Mouse (Mus musculus) NIH3T3 (cell line): ENCODE data around the gene Gm20521.

Source experiments
- DNase-seq: peaks from one replicate; pipeline ENCODE4 v3.0.0-alpha.2; 2012; ENCODE audit warnings: low read depth

The Gm20521 gene

DNA sequence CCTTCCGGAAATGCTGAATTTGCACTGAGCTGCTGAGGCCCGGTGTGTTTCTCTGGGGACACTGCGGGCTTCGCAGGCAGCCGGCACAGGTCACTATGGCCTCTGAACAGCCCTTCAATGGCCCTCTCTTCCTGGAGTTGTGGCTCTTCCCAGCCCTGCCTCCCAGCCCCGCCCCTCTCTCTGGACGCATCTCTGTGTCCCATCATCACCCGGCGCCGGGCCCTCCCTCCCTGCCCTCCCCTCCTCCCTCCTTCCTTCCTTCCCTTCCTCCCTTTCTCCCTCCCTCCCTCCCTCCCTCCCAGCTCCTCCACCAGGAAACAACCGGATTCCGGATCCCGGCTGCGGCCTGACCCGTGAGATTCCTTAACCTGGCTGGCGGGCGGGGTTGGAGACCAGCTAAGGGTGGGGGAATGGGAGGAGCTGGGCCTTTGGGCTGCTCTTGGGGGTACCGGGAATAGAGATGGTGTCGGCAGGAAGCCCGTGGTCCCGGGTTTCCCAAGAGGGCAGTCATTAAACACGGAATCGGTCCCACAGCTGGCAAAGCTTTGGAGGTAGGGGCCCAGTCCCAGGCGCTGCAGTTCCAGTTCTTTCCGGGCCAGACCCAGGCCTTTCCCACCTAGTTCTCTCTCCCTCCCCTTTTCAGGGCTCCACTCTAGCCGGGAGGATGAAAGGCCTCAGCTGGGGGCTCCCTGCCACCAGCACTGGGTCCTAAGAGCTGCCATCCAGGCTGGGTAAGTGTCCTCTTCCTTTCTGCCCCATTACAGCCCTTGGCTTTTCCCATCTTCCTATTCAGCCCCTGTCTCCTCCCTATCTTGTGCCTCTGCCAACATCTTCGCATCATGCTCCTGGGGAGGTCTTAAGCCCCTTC is at the start of gene Gm20521, which contains the start of gene Bcl2l2:
TSS of gene Gm20521 (plus strand) at position 288 of the 868 bp plus-strand sequence.
TSS of gene Bcl2l2 (plus strand) at position 224 of the 868 bp plus-strand sequence.
- peak; percentile 95 for DNase-seq

DNA sequence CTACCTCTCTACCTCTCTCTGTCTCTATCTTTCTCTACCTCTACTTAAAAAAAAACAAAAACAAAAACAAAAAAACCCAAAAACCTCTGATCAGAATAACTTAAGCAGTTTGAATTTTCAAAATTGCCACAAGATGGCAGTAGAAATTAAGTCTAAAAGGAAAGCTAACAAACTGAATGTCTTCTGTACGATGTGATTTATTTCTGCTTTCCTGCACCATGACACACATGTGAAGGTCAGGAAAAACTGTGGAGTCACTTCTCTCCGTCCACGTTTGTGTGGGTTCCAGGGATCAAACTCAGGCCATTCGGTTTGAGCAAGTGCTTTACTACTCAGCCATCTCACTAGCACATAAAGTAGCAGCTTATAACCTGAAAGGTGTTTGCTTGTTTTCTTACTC is 39.8 kb upstream of the Gm20521 start:
- peak; percentile 71 for DNase-seq

- DNase-seq, result no peak
Measured at GRCm38 (mm10) chr14:54855726-54856125, 27.5 kb upstream of the Gm20521 start.

- DNase-seq, result no peak
Measured at GRCm38 (mm10) chr14:54856703-54857102, 26.5 kb upstream of the Gm20521 start.

GRCm38 (mm10) chr14:54857891-54858290 is 25.4 kb upstream of the Gm20521 start:
- DNase-seq, result no peak

DNA sequence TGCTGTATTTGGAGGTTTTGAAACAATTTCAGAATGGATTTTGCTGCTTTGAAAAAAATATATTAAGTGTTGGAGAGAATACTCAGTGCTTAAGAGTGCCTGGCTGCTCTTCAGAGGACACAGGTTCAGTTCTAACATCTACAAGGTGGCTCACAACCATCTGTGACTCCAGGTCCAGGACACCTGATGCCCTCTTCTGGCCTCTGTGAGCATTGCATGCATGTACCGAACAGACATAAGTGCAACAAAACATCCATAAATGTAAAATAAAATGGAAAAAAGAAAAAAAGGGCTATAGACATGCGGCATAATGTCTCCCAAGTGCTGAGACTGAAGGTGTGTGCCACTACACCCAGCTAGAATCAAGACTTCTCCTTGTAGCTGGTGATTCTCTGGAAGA is 22.7 kb upstream of the Gm20521 start:
- peak; percentile 77 for DNase-seq

DNA sequence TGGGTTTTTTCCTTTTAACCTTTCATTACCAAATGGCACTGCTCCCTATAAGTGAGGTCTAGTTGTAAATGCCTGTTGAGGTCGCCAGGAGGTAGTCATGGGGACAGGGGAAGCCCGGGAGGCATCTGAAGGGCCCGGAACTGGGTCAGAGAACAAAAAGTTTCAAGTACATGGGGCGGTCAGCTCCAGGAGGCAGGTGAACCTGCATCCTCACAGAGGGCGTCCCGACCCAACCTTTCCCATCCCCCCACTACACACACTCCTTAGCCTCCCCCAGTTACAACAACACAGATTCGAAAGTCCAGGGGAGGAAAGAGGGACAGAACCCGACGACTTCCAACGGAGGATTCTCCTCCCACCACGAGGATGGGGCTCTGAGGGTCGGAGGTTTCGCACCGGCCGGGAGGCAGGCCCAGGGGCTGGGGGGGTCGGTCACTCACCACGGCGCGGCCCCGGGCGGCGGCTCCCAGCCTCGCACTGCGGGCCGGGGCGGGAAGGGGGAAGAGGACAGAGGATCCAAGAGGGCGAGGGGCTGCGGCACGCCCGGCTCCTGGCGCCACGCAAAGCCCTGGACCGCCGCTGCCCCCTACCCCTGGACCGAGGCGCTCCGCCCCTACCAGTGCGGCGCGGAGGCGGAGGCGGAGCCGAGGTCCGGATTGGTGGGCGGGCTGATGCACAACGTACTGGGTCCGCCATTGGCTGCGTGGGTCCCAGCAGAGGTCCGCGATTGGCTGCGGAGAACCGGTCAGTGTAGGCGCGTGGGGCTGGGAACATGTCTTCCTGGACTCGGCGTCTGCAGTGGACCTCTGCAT is 19.5 kb upstream of the Gm20521 start:
- DNase-seq, result peak; percentile 92

GRCm38 (mm10) chr14:54864313-54865036 is 18.8 kb upstream of the Gm20521 start:
- DNase-seq, result no peak

GRCm38 (mm10) chr14:54865626-54866025 is 17.6 kb upstream of the Gm20521 start:
- no peak for DNase-seq

GRCm38 (mm10) chr14:54866268-54866667 is 17.0 kb upstream of the Gm20521 start:
- DNase-seq, result no peak

GRCm38 (mm10) chr14:54866936-54867335 is 16.3 kb upstream of the Gm20521 start:
- DNase-seq, result peak; percentile 16

DNA sequence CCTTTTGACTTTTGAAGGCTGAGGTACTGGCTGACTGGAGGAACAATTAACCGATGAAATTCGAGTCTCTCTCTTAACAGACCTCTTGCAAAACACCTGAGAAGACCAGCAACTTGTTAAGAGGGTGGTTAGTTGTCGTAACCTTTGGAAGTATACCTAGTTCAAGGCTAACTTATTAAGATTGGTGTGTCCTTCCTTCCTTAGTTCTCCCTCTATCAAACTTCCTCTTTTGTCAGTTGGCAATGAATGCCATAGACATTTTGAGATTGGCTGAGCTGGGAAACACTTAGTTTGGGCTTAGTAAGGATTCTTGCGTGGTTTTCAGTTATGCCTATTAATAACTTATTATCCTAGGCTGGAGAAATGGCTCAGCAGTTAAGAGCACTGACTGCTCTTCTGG is 15.2 kb upstream of the Gm20521 start:
- no peak for DNase-seq

- DNase-seq, result no peak
Measured at GRCm38 (mm10) chr14:54870861-54871260, 12.4 kb upstream of the Gm20521 start, which contains the start of gene Homez. Gene Homez, minus strand, starts transcription at chr14:54870961.

GRCm38 (mm10) chr14:54874165-54874564 is 9.1 kb upstream of the Gm20521 start:
- no peak for DNase-seq

DNA sequence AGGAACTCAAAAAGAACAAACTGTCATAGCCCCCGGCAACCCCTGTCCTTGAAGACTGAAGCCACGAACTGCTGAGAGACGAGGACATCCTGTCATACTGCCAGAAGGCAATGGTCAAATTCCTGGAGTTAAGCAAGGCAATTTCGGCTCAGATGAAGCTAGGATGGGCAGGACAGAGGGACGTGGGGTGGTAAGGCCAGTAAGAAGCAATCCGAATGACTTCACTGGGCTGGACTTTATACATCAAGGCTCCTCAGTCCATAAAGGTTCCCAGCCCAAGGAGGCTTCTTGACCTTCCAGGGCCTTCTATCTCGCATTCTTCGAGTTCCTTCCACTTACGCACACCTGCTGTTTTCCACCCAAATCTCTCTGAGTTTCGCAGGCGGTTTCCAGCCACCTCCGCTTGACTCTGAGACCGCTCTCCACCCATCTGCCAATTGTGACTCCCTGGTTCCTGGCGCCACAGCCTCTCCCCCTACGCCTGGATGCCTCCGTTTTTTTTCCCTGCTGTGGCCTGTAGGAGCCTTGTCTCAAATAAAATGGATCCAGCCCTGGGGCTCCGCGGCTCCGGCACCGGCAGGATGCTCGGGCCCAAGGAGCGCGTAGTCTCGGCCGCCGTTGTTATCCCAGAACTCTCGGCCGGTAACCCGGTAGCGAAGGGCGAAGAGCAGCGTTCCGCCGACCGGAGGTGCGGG is 7.2 kb upstream of the Gm20521 start:
- peak; percentile 15 for DNase-seq

- DNase-seq, result peak; percentile 93
Measured at GRCm38 (mm10) chr14:54876539-54877047, 6.6 kb upstream of the Gm20521 start.

DNA sequence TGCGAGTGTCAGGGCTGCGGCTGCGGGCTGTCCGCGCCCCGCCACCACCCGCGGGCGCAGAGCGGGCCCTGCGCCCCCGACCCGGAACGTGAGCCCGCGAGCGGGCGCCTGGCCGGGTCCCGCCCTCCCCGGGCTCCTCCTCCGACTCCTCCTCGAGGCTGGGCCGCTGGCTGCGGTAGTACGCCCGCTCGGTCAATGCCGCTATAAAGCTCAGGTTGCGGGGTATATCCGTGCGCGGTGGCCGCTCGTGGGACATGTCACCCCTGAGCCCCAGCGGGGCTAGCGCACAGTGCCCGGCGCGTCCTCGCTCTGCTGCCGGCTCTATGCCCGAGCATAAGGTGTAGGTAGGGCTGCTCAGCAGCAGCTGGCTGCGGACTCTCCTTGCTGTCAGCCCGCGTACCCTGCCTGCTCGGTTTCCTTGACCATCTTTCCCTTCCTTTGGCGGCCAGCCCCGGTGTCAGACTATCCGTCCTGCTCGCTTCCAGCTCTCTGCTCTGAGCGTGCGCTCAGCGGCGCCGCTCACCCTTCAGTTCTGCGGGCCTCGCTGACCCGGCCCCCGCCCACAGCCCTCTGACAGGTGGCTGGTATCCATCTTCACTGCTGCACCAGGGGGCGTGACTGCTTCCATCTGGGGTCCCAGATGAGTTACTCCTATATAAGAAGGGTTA is 6.1 kb upstream of the Gm20521 start, which contains the start of gene Ppp1r3e:
TSS of gene Ppp1r3e (minus strand) at position 503 of the 668 bp plus-strand sequence.
- peak; percentile 60 for DNase-seq

- DNase-seq, result no peak
Measured at GRCm38 (mm10) chr14:54884022-54884712, 926 bp downstream of the Gm20521 start.

- DNase-seq, result no peak
Measured at GRCm38 (mm10) chr14:54885309-54885708, 2.1 kb downstream of the Gm20521 start.

- no peak for DNase-seq
Measured at GRCm38 (mm10) chr14:54892200-54892599, 9.0 kb downstream of the Gm20521 start, which contains the start of gene Pabpn1. Gene Pabpn1, plus strand, starts transcription at chr14:54892500.
